Mouse (Mus musculus): ENCODE measurements at regions not wholly inside any gene's neighbourhood (a gene's known extent, or its start where the extent isn't known, plus 50 kb on each side); places are given as distances from the start of the nearest gene placed in this dataset.

GRCm38 (mm10) chr5:18916688-18917285 lies 310.0 kb upstream of the Magi2 start:
- 0 out of 2 replicates have a peak, but pooled peaks have one; percentile 63 for ATAC-seq (ENCODE audit: insufficient number of reproducible peaks, insufficient read depth, low FRiP score, low read depth)

GRCm38 (mm10) chr5:18953875-18954474 lies 272.9 kb upstream of the Magi2 start:
- Histone ChIP-seq H3K4me2 (replicated peaks; ENCODE audit: low read depth, low read length) (no peak overlapping the region), H3K36me3 (ENCODE audit: control insufficient read depth, insufficient read depth, low read length) (no peaks in the 10 kb centered on the region), H3K27me3 (ENCODE audit: control insufficient read depth, insufficient read depth, low read length) (no peaks in the 10 kb centered on the region), H3K27ac (ENCODE audit: low read length) (no peak overlapping the region), H3K9ac (replicated peaks; ENCODE audit: low read depth, low read length) (no peak overlapping the region), H3K4me1 (ENCODE audit: control insufficient read depth, insufficient read depth, low read length) (no peaks in the 10 kb centered on the region), H3K9me3 (ENCODE audit: control insufficient read depth, low read depth, low read length) (no peaks in the 10 kb centered on the region), H3K4me3 (ENCODE audit: low read depth, low read length) (no peak overlapping the region)
- ATAC-seq (ENCODE audit: insufficient number of reproducible peaks, insufficient read depth, low FRiP score, low read depth): no peak
- 38% methylated on average over 4 of the region's 4 CpGs for WGBS

More at GRCm38 (mm10) chr5:18916688-18917285, 310.0 kb upstream of the Magi2 start:
- H3K27me3 ChIP-seq (ENCODE audit: control insufficient read depth, insufficient read depth, low read length): no peaks in the 10 kb centered on the region
- no peaks in the 10 kb centered on the region for H3K9me3 ChIP-seq (ENCODE audit: control insufficient read depth, low read depth, low read length)
- H3K27ac ChIP-seq (ENCODE audit: low read length): no peak overlapping the region
- H3K9ac ChIP-seq (replicated peaks; ENCODE audit: low read depth, low read length): no peak overlapping the region
- no peaks in the 10 kb centered on the region for H3K4me1 ChIP-seq (ENCODE audit: control insufficient read depth, insufficient read depth, low read length)
- H3K4me2 ChIP-seq (replicated peaks; ENCODE audit: low read depth, low read length): no peak overlapping the region
- H3K4me3 ChIP-seq (ENCODE audit: low read depth, low read length): no peak overlapping the region
- WGBS: 40% methylated on average over 7 of the region's 7 CpGs
- no peaks in the 10 kb centered on the region for H3K36me3 ChIP-seq (ENCODE audit: control insufficient read depth, insufficient read depth, low read length)
